Mouse (Mus musculus) brain, embryonic 14.5 days (tissue): ENCODE data around the gene Add3.

Experiments
- CTCF ChIP-seq: fragments of 200-500 bp; IDR thresholded peaks from 2 replicates; pipeline ENCODE4 v1.5.1; 2012; ENCODE audit warnings: inconsistent platforms, mild to moderate bottlenecking, moderate library complexity, borderline replicate concordance; ENCODE audit not compliant: insufficient read depth, insufficient read length; ENCODE audit errors: extremely low read depth
- POLR2A ChIP-seq: fragments of 200-500 bp; IDR thresholded peaks from 2 replicates; pipeline ENCODE4 v1.6.1; 2012; ENCODE audit warnings: mild to moderate bottlenecking, inconsistent platforms, borderline replicate concordance; ENCODE audit not compliant: poor library complexity, insufficient read depth, insufficient read length, severe bottlenecking; ENCODE audit errors: extremely low read depth

GRCm38 (mm10) chr19:53210251-53210650, 70.0 kb downstream of the Add3 start:
- no peak for TF ChIP-seq CTCF
- no peak for TF ChIP-seq POLR2A
